Mouse (Mus musculus) ovary, postnatal 36 days (tissue): ENCODE data around the gene Sesn1.
"Not testable (repeated sequence)": the region's sequence is repeated elsewhere in the genome, so short reads cannot be mapped to it uniquely, and the experiment has no call there.

Source experiments
- DNase-seq: peaks from one replicate; pipeline ENCODE4 v3.0.0; 2022; ENCODE audit warnings: low spot score, mixed read lengths

The Sesn1 gene

GRCm38 (mm10) chr10:41912290-41912994, 102.7 kb downstream of the Sesn1 start:
- no peak for DNase-seq

DNA sequence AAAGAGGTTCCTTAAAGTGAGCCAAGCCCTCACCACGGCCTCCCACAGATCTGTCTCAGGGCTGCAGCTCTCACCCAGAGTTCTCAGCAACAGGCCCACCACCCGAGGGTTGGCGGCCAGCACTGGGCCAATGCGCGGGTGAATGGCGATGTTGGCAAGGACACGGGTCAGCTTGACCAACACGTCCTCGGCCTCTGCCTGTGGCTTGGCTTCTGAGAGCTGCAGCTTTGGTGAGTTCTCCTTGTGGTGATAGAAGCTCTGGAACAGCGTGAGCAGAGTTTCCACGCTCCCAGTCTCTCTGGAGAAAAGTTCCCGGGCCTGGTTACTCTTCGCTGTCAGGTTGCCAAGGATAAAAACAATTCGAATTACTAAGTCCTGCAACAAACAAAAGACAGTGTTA, 117.0 kb downstream of the Sesn1 start:
- DNase-seq, result no peak

- DNase-seq, result no peak
These were observed 121.2 kb downstream of the Sesn1 start for GRCm38 (mm10) chr10:41930966-41931365.

DNA sequence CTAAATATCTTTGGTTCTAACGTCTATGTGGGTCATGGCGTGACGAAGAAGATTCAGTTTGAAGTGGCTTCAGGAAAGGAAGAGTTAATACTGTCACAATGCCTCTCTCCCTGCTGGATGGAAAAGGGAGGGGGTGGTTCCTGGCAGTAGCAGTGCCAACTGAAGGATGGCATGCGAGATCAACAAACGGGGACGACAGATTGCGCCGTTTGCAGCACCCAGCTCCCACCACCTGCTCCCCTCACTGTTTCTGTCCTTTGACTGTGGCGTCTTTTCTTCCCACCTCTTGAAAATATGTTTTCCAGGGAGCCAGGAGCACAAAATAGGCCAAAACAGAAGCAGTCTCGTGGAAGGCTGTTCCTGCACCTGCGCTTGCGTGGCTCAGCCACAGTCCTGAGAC, 122.2 kb downstream of the Sesn1 start:
- DNase-seq, result no peak

GRCm38 (mm10) chr10:41932943-41933342, 123.2 kb downstream of the Sesn1 start:
- DNase-seq, result no peak

- peak; percentile 52 for DNase-seq
These were observed 123.8 kb downstream of the Sesn1 start for GRCm38 (mm10) chr10:41933536-41933935.

GRCm38 (mm10) chr10:41934633-41935475, 125.1 kb downstream of the Sesn1 start:
- peak; percentile 88 for DNase-seq

DNA sequence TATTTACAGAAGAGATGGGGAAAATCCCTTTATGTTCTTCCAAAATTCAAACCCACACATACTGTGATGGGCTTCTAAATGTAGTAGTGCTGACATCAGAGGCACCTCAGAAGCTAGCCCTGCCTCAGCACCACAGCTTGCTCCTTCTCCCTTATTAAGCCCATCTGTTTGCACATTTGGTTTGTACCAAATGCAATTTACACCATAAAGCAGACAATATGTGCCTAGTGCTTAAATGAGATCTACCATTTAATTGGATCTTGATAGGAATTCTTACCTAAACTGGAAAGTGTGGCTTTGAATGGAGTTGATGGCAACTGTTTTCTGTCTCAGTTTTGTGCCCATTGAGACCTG, 125.7 kb downstream of the Sesn1 start:
- DNase-seq, result no peak

DNA sequence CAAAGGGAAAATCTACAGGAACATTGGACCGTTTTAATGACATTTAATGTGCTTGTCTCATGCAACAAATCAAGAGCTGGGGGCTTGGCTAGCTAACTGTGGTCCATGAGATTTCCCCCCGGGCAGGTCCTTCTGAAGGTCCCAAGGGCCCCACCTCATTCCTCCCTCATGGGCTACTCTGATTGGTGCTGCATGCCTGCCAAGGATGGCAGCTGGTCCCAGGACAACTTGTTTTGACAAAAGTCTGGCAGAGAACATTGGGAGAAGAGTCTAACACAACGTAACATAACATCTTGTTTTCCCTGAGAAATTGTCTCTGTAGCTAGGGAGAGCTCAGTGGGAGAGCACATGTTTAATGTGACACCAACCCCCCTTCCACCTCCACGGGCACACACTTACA, 126.4 kb downstream of the Sesn1 start:
- peak; percentile 60 for DNase-seq

DNA sequence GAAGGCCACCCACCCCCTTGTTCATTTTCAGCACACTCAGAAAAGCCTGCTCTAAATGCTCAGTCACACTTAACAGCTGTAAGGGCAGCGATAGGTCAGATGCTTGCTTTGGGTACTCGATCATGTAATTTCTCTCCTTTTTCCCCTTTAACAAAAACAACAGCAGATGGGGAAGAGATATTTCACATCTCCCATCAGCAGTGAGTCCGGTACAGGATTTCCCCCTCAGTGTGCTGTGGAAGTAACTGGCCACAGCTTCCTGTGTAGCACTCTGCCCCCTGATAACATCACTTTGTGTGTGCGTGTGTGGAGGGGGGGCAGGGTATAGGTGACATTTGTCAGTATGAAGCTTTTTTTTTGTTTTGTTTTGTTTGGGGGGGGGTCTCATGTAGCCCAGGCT, 127.4 kb downstream of the Sesn1 start:
- DNase-seq, result no peak

DNA sequence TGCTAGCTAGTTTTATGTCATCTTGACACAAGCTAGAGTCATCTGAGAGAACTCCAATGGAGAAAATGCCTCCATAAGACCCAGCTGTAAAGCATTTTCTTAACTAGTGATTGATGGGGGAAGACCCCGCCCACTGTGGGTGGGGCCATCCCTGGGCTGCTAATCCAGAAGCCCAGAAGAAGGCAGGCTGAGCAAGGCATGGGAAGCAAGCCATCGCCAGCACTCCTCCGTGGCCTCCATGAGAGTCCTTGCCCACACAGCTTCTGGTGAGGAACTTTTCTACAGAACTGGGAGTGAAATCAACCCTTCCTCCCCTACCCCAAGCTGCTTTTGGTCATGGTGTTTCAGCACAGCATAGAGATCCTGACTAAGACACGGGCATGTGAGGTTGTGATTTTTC, 129.4 kb downstream of the Sesn1 start:
- DNase-seq, result no peak

DNA sequence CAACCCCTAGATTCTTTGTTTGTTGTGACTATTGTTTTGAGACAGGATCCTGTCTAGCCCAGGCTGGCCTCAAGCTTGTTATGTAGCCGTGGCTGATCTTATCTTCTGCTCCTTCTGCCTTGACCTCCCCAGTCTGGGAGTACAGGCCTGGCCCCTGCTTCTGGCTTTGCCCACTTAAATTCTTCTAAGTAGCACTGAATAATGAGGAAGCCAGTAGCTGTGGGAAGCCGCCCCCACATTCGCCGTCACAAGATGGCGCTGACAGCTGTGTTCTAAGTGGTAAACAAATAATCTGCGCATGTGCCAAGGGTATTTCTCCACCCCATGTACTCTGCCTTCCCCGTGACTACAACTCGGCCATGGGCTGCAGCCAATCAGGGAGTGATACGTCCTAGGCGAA, 142.6 kb downstream of the Sesn1 start:
- not testable (repeated sequence) for DNase-seq

- no peak for DNase-seq
These were observed 143.3 kb downstream of the Sesn1 start for GRCm38 (mm10) chr10:41952850-41953527.

DNA sequence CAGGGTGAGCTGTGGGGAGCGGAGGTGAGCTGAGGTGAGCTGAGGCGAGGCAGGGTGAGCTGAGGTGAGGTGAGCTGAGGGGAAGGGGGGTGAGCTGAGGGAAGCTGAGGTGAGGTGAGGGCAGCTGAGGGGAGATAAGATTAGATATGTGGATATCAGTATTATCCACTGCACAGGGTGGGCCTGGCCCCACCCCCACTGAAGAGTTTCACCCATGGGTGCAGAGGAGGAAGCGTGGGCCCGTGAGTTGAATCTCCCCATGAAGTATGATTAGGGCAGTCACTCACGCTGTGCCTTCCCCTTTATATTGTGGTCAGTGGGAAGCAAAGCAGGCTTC, 143.8 kb downstream of the Sesn1 start:
- DNase-seq, result no peak

DNA sequence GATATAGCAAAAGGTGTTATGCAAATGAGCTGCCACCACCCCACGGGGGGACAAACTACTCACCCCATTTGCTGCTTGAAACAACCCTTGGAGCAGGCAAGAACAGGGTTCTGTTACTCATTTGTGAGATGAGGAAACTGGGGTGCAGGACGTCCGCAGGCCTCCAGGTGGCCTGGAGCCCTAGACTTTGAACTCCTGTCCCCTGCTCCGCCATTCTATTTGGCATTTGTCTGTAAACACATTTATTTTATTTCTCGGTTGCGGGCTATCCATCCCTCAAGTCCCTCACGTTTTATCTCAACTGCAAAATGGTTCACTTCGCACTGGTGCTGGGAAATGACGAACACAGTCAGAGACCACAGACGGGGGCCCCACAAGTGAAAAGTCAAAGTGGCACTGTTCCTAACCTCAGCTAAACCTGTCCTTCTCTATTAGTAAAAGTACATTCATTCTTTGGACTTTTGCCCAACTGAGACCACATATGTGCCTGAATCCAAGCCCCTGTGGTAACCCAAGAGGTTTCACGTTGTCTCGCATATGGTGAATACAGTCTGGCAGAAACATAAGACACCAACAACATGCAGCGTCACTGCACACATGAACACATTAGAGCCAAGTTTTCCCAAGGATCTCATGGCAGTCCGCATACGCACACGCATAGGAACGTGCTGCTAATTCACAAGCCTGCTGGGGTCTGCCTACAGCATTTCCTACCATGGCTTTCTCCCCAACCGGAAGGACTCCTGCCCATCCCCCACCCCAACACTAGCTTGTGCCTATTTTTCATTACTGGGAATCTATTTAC, 147.9 kb downstream of the Sesn1 start:
- no peak for DNase-seq
